Mouse (Mus musculus): ENCODE results near the gene Smcr8. TPM values are rescaled to one million over a fixed set of nuclear protein-coding genes. Genes with fewer than 3 reads are reported as not detected.

The Smcr8 gene
- total RNA-seq (2015; ENCODE audit: low replicate concordance) (10.0 and 11.3 TPM in 2 replicates), total RNA-seq (2017; ENCODE audit: low replicate concordance) (3.5 and 5.6 TPM in 2 replicates)

DNA sequence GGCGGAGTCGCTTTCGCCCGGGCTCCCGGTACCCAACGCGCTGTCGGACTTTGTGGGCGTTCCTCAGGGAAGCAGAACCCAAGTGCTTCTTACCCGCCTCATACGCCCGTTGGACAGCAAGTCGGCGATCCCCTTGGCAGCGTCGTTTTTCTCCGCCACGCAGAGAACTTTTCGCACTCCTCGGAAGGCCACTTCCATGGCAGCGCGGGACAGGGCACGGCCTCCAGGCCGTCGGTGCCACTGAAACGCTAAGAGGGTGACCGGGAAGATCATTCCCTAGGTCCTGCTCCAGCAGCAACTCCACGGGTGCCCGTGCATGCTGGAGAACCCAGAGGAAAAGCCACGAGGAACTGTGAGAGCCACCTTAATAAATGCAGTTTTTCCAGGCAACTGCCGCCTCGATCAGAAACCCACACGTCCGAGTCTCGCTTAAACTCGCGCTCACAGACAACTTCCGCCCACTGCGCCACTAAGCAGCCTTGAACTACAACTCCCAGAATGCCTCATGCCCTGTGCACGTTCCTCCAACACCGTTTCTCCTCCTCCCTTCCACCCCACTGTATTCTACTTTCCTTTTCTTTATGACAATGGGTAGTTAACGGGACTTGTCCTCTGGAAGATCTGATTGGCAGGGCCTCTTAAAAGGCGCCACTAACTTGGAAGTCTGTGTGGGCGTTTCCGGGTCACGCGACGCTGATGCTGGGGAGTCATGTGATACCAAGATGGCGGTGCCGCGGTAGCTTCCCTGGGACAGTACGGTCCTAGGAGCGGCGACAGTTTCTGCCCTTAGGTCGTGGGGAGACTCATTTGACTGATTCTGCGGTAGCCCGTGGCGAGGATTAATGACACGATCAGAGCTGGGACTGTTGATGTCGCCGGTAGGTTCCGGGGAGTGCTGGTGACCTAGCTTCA is at the start of gene Smcr8, which contains the start of gene Top3a:
Gene Smcr8, plus strand, starts transcription at position 696 of the 912 bp plus-strand sequence.
Gene Top3a, minus strand, starts transcription at position 537 of the 912 bp plus-strand sequence.
- ATAC-seq (replicated peaks; ENCODE audit: low FRiP score, poor library complexity, severe bottlenecking), result peak; percentile 90

DNA sequence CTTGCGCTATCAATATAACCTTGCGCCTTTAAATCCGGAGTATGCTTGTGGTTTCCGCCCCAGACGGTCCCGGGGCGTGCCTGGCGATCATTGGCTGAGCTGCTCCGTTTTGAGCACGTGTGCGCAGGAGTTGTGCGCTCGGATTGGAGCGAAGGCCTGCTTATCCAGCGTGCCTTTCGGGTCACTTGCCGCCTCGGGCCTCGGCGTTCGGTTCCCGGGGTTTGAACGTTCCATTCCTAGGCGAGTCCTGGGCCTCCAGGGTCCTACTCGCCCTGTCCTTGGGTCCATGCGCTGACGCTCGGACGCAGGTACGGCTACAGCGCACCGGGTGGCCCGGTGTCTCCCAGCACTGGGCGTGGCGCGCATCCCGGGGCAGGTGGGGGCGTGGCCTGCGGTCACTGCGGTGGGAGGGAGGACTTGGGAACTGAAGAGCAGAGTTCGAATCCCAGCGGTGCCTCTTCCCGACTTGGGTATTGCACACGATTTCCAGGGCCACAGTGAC is 49.0 kb upstream of the Smcr8 start, which contains the start of gene Mief2:
Gene Mief2, plus strand, starts transcription at position 139 of the 502 bp plus-strand sequence.
- peak; percentile 87 for ATAC-seq (replicated peaks; ENCODE audit: low FRiP score, poor library complexity, severe bottlenecking)

DNA sequence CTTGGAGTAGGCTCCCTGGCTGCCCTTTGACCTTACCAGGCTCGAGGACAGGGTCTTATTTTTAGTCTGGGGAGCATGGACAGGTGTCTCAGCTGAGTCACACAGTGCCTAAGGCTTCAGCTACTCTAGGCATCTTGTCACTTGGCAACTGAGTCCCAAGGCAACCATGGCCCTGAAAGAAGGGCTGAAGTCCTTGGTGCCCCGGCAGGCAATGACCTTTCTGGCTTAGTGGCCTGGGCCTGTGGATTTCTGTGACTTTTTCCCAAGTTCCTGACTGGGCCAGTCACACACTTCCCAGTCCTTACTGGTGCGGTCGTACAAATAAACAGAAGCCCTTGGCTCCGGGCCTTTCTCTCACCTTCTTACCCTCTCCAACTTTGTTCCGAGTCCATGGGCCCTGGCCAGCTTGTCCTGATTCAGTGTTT is 48.1 kb upstream of the Smcr8 start:
- no peak for ATAC-seq (replicated peaks; ENCODE audit: low FRiP score, poor library complexity, severe bottlenecking)

DNA sequence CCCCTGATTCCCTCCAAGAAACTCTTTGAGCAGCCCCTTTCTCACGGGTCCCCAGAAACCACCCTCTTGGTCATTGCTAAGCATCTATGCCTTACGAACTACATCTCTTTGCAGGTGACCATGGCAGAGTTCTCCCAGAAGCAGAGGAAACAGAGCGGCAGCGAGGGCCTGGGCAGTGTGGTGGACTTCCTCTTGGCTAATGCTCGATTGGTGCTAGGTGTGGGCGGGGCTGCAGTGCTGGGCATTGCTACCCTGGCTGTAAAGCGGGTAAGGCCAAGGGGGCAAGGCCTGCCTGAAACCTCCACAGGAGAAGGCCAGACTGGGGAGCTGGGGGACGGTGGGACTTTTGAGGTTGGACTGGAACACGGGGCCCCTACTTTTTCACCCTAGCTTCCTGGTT is 47.2 kb upstream of the Smcr8 start:
- no peak for ATAC-seq (replicated peaks; ENCODE audit: low FRiP score, poor library complexity, severe bottlenecking)

DNA sequence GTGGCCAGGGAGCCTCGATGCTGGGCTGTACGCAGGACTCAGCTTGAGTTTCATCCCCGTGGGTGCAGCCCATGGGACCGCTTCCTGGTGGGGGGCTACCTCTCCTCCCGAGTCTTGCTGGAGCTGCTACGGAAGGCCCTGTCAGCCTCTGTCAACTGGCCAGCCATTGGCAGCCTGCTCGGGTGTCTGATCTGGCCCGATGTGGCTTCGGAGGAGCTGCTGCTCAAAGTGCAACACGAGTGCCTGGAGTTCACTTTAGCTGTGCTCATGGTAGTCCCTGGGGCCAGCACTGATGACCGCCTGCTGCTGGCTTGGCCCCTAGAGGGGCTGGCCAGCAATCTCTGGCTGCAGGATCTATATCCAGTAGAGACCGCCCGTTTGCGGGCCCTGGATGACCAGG is 46.1 kb upstream of the Smcr8 start:
- ATAC-seq (replicated peaks; ENCODE audit: low FRiP score, poor library complexity, severe bottlenecking), result no peak

DNA sequence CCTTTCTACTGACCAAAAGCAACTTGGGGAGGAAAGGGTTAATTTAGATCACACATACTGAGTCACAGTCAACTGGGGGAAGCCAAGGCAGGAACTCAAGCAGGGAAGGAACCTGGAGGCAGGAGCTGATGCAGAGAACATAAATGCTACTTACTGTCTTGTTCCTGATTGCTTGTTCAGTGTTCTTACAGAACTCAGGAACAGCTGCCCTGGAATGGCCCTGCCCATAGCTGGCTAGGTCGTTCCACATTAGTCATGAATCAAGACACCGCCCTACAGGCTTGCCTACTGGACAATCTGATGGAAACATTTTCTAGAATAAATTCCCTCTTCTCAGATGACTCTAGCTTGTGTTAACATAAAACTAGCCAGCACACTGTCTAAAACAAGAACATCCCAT is 43.1 kb upstream of the Smcr8 start:
- no peak for ATAC-seq (replicated peaks; ENCODE audit: low FRiP score, poor library complexity, severe bottlenecking)

DNA sequence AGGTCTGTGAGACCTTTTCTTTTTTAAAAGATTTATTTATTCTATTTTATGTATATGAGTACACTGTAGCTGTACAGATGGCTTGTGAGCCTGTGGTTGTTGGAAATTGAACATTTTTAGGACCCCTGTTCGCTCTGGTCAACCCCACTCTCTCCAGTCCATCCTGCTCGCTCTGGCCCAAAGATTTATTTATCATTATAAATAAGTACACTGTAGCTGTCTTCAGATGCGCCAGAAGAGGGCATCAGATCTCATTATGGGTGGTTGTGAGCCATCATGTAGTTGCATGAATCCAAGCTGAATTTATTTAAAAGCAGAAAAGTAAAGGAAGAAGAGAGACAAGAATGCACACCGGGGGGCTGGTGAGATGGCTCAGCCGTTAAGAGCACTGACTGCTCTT is 42.1 kb upstream of the Smcr8 start:
- ATAC-seq (replicated peaks; ENCODE audit: low FRiP score, poor library complexity, severe bottlenecking), result no peak

DNA sequence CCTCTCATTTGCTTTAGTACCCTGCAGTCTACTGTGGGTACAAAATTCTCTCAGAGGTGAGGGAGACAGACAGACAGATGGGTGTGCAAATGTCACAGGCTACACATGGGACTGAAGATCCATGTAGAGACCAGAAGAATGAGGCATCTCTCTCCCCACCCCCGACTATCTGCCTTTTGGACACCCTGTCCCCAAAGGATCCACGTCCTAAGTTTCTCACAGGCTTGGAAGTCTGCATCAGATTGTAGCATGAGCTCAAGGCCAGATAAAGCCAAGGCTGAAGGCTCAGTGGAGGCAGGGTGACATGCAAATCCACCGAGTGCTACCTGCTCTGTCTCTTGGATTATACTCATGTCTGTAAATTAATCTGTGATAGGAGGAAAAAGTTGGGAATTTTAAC is 40.8 kb upstream of the Smcr8 start:
- ATAC-seq (replicated peaks; ENCODE audit: low FRiP score, poor library complexity, severe bottlenecking), result no peak

DNA sequence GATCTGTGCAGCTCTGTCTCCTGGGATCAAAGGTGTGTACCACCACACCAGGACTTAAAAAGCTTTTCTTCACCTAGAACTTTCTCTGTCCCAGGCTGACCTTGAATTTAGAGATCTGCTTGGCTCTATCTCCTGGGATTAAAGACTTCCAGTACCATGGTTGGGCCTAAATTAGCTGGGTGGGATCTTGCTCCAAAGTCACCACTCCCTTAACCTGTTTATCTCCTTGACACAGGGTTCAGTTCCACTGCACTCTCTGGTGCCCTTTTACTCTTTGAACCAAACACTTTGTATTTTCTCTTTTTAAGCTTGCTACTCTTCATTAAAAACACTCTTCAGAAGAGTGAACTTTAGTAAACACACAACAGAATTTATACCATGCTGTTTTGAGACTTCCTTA is 39.9 kb upstream of the Smcr8 start:
- peak; percentile 80 for ATAC-seq (replicated peaks; ENCODE audit: low FRiP score, poor library complexity, severe bottlenecking)

DNA sequence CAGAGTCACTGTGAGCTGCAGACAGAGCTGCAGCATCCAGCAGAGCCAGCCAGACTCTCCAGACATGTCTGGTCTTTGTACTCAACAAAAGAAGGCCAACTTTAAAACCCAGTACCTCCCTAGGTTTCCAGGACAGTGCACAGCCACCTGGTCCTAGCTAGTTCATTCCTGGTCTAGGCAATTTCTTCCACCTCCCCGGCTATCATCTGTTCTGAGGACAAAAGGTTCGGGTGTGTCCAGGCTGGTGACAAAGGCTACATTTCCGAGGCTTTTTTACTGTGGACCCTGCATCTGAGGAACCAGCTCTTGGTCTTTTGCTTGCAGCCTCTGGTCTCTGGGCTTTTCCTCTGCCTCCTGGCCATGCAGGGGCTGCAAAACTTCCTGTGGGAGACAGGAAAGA is 37.0 kb upstream of the Smcr8 start:
- no peak for ATAC-seq (replicated peaks; ENCODE audit: low FRiP score, poor library complexity, severe bottlenecking)

DNA sequence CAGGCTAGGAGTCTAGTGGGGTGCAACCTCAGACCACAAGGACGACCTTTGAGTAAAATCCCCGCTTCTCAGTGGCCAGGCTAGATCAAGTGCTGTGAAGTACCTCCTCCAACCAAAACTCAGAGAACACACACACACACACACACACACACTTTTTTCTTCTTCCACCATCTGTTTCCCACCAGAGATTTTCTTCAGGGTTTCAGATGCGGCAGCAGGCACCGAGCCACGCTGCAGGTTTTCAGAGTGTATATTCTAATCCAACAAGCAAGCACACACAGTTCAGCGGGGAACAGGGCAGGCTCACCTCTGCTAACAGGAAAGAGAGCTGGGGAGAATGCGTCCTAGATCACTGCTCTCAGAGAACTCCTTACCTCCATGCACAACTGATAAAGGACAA is 21.8 kb upstream of the Smcr8 start:
- ATAC-seq (replicated peaks; ENCODE audit: low FRiP score, poor library complexity, severe bottlenecking), result no peak

DNA sequence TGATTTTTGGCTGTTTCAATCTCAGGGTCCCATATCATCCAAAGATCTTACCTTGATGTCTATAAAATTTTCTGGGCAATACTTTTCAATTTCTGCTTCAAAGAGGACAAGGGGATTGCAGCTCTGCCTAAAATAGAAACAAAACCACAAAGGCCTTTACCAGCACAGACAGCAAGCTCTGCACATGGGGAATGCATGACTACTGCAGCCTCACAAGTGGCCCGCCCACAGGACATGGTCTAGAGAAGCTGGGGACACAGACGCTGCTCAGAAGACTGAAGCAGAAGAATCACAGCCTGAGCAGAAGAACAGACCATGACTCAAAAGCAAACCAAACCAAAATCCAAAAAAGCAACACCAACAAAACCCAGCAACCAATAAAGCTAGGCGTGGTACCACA is 15.6 kb upstream of the Smcr8 start:
- no peak for ATAC-seq (replicated peaks; ENCODE audit: low FRiP score, poor library complexity, severe bottlenecking)

DNA sequence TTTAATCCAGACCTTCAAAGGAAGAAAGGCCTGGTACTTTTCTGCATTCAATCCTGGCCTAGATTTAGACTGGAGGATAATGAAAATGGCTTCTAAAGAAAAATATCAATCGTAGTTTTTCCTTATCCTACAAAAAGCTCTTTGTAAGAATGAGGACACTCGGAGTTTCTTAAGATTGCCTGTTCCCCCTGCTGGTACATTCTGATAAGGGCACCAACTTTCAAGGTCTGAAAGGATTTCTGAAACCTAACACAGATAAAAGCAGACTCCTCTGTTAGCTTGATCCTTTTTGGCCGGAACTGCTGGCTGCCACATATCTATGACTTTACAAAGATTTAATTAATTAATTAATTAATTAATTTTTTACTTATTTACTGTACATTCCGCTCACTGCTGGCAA is 10.4 kb upstream of the Smcr8 start:
- ATAC-seq (replicated peaks; ENCODE audit: low FRiP score, poor library complexity, severe bottlenecking), result no peak

DNA sequence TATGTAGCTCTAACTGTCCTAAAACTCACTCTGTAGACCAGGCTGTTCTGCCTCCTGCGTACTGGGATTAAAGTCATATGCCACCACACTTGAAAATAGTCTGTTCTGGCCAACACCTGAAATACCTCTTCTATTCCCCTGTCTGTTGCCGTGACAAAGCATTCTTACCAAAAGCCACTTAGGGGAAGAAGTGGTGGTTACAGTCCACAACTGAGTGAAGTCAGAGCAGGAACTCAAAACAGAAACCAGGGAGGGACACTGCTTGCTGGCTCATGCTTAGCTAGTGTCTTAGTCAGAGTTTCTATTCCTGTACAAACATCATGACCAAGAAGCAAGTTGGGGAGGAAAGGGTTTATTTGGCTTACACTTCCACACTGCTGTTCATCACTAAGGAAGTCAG is 8.0 kb upstream of the Smcr8 start:
- ATAC-seq (replicated peaks; ENCODE audit: low FRiP score, poor library complexity, severe bottlenecking), result no peak

DNA sequence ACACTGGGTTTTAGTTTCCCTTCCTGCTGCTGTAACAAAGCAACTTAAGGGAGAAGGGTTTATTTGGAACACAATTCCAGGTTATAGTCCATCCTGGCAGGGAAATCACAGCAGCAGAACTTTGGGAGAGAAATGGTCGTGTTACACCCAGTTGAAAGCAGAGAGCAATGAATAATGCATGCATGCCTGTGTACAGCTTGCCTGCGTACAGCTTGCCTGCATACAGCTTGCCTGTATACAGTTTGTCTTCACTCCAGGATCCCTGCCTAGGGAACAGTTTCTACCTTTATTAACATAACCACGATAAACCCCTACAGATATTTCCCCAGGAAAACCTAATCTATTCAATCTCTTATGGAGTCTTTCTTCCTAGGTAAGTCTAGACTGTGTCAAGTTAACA is 6.5 kb upstream of the Smcr8 start:
- ATAC-seq (replicated peaks; ENCODE audit: low FRiP score, poor library complexity, severe bottlenecking), result no peak

DNA sequence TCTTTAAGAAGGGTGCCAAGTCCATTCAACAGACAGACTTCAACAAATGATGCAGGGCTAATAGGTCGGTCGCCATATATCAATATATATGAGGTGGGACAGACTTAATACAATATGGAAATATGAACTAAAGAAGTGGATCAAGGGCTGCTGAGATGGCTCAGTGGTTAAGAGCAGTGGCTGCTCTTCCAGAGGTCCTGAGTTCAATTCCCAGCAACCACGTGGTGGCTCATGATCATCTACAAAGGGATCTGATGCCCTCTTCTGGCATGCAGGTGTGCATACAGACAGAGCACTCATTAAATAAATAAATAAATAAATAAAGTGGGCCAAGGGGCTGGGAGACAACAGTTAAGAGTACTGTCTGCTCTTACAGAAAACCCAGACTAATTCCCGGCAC is 5.2 kb upstream of the Smcr8 start:
- ATAC-seq (replicated peaks; ENCODE audit: low FRiP score, poor library complexity, severe bottlenecking), result no peak

DNA sequence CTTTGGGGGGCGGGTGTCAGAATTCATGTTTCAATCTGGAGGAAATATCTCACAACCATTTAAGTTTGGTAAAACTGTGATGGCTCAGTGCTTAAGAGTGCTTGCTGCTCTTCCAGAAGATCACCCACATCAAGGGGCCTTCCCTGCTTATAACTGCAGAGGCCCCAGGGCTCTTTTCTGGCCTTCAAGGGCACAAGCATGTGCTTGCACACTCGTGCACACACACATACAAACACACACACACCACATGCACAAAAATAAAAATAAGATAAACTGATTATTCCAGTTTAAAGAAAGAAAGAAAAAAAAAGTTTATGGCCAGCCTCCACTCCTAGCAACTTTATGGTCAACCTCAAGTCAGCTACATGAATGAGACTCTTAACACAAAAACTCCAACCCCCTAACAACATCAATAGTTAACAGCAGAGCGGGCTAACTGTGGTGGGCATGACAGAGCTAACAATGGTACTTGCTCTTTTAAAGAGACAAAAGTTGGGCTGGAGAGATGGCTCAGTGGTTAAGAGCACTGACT is 3.1 kb upstream of the Smcr8 start:
- ATAC-seq (replicated peaks; ENCODE audit: low FRiP score, poor library complexity, severe bottlenecking), result no peak

DNA sequence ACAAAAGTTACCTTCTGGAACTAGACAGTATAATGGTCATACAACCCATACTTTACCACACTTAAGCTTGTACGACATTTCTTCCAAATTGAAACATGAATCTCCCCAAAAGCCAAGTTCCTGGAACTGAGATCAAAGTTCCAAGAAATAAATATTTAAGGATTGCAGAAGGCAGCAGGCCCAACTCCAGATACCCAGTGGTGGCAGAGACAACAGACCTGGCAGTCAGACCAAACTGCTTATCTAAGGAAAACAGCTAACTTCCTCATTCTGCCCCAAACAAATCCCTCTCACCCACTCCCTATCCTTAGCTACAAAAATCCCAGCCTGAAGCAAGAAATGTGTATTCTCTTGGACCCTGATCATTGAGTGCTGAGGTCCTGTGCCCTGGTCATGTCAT is 2.5 kb upstream of the Smcr8 start:
- ATAC-seq (replicated peaks; ENCODE audit: low FRiP score, poor library complexity, severe bottlenecking), result no peak

DNA sequence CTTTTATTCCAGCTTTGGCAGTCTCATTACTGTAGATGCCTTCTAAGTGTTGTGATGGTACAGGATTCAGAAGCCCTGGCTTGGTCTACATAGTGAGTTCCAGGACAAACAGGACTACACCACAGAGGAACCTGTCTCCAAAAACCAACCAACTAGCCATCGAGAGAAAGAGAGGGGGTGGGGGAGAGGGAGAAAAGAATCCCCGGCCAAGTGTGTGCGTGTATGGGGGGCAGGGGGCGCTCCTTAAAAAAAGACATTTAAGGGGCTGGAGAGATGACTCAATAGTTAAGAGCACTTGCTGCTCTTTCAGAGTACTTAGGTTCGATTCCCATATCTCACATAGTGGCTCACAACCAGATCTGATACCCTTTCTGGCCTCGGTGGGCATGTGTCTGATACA is 1.7 kb upstream of the Smcr8 start:
- no peak for ATAC-seq (replicated peaks; ENCODE audit: low FRiP score, poor library complexity, severe bottlenecking)

DNA sequence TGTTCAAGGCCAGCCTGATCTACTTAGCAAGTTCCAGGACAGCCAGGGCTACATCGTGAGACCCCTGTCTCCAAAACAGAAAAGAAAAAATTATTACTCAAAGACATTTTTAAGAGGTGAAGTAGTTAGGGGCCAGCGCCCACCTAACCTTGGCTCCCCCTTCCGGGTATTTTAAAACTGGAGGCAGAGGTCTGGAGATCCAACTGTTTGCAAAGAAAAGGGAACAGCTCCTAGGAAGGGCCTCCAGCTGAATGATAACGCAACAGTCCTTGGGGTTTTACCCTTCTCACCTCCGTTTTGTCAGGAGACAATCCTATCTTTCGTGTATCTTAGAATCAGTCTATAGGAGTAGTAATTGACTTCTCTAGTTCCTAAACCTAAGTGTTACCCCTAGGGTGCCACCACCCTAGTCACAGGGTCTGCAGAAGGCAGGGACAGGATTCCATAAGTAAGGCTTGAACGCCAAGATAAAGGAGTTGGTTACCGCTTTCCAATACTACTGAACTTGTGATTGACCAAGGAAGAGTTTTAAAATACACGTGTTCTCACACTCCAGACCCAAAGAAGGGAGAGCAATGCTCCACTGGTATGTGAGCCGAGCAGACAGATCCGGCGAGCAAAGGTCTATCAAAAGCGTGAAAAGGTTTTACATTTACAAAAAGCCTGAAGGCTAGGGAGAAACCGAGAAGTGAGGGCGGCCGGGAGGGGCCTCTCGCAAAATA is 1.1 kb upstream of the Smcr8 start:
- ATAC-seq (replicated peaks; ENCODE audit: low FRiP score, poor library complexity, severe bottlenecking), result peak; percentile 13

Data from erythroblast, adult 5-6 weeks (primary cell).